Mouse (Mus musculus) heart, postnatal 36 days (tissue): ENCODE results near the gene Pkd1l2. TPM values are rescaled to one million over a fixed set of nuclear protein-coding genes. Genes with fewer than 3 reads are reported as not detected.
A peak's percentile ranks its signal among the peaks of the same experiment; 100 is the strongest.

Experiments used
- DNase-seq, 2 experiments: peaks; one replicate each; pipeline ENCODE4 v3.0.0; 2021 to 2022
- intact Hi-C: fragments of 180-260 bp; cut with DNase I; formaldehyde crosslinking; loops from one replicate; pipeline ENCODE4 v1.15.1; 2025
- total RNA-seq, 2 experiments: library from RNA; stranded (reverse); gene quantifications; 2 replicates each; pipeline ENCODE4 v1.2.3; 2021

The Pkd1l2 gene
- total RNA-seq, 2 experiments from 2014 or later, result 0.08 TPM; not detected in 1

DNA sequence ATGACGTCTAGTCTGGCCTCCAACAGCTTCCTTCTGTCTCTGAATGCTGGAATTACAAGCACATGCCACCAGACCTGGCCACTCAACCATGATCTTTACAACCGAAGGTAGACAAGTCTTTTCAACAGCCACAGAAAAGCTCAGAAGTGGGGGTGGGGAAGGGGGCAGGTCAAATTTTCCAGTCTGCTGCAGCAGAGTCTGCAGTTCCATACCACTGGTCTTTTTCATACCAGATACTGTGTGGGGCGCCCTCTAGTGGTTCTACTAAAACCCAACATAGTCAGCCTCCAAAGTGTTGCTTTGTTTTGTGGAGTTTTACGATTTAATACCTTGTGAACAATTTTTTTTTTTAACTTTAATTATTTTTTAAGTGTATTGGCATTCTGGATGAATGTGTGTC lies 102.1 kb downstream of the Pkd1l2 start:
- peak; percentile 53 to 60 for DNase-seq
- intact Hi-C loops, result loop anchor here (1.0 to 5.0 kb wide), 3 partner anchors 37 to 113 kb away; partner anchors contain the start of genes Atmin, Cenpn and Cmc2

DNA sequence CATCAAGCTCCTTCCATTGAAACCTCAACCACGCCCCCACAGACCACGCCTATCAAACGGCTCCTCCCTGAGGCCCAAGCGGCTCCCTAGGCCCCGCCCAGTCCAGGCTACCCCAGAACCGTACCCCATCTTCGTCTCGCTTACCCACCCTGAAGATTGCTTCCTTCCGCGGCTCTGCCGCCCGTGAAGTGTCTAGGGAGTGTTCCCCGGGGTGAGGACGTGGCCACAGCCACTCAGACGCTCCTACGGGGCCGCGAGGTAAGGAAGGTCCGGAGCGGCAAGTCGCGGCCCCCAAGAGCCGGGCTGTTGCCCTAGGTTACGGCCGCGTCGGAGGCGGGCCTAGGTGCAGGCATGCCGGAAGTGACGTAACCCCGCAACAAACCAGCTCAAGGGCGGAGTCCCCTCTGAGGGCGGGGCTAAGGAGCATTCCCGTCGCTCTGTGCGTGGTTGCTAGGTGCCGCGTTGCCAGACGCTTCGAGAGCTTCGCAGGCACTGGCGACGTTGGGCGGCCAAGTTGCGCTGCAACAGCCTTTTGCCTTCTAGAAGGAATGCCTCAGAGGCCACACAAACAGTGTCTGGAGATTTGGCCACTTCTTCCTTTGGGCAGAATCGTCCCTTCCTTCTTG lies 103.5 kb downstream of the Pkd1l2 start, which contains the start of gene 1700030J22Rik:
Gene 1700030J22Rik, minus strand, starts transcription at position 329 of the 626 bp plus-strand sequence.
- intact Hi-C loops, result no loop called here
- DNase-seq, result peak; percentile 97 to 99

DNA sequence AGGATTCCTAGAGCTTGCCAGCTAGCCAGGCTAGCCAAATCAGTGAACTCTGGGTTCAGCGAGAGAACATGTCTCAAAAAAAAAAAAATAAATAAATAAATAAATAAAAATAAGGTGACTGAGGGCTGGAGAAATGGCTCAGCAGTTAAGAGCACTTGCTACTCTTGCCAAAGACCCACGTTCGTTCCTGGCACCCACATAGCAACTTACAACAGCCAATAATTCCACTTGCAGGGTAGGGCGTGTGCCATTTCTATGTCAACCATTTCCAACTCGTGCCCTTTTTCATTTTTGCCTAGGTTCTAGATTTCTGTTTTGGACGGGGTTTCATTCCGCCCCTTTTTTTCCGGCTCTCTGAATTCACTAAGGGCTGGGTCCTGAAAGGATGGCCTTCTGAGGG lies 104.2 kb downstream of the Pkd1l2 start:
- DNase-seq, result no peak

DNA sequence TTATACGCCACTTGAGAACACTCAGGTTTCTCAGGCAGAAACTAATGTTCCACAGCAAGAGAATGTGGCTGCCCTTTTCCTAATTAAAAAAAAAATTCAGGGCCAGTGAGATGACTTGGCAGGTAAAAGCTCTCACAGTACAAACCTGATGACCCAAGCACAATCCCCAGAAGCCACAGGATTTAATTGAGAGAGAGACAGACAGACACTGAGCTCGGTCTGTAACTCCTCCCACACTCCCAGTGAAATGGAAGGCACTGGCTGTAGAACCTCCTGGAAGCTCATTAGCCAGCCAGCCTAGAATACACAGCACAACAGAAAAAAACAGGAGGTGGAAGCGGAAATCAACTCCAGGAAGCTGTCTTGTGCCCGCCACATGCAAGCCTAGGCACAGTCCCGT lies 106.6 kb downstream of the Pkd1l2 start:
- DNase-seq, result no peak
- intact Hi-C loops, result no loop called here

More for the DNA sequence above, 104.2 kb downstream of the Pkd1l2 start:
- intact Hi-C loops, result no loop called here

DNA sequence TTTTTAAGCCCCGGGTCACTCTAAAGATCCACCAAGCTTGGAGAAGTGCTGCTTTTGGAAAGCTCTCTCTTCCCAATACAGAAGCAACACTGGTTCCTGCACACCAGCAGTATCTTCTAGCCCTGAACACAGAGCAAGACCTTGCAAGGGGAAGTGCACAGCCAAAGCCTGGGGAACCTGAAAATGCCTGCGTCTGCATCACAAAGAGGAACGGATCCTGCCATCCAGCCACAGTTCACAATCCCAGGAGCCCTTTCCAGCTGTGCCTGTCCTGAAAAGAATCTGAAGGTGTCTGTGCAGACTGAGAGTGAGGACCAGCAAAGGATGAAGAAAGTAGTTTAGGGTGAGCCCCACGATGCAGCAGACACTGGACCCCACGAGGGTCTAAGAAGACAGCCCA lies 107.2 kb downstream of the Pkd1l2 start:
- intact Hi-C loops, result no loop called here
- DNase-seq, result no peak

DNA sequence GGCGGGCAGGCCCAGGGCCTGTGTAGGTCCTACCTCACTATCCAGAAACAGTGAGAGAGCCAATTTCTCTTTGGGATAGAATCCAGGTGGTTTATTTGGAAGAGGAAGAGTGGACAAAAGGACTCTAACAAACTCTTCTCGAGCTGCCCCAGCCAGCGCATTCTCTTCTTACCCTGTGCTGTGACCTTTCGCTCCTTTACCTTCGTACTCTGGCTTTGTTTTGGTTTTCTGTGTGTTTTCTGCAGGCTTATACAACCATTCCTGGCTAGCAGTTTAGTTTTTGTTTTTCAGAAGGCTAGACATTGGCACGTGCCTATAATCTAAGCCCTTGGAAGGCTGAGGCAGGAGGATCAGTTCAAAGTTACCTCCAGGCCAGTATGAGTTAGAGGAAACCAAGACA lies 112.7 kb downstream of the Pkd1l2 start:
- intact Hi-C loops, result no loop called here
- DNase-seq, result no peak

DNA sequence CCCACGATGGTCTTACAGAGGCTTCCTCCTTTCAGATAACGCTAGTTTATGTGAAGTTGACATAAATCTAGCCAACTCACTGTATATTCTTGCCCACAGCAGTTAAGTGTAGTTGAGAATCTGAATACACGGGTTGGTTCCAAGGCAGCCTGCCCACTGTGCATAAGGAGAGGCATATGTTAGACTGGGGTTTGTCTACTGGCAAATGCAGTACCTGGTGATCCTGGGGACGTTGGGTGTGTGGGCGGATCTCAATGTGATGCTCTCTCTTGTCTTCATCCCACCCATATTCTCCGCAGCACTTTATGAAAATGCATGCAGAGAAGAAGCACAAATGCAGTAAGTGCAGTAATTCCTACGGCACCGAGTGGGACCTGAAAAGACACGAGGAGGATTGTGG lies 127.8 kb downstream of the Pkd1l2 start:
- intact Hi-C loops, result no loop called here
- DNase-seq, result no peak

DNA sequence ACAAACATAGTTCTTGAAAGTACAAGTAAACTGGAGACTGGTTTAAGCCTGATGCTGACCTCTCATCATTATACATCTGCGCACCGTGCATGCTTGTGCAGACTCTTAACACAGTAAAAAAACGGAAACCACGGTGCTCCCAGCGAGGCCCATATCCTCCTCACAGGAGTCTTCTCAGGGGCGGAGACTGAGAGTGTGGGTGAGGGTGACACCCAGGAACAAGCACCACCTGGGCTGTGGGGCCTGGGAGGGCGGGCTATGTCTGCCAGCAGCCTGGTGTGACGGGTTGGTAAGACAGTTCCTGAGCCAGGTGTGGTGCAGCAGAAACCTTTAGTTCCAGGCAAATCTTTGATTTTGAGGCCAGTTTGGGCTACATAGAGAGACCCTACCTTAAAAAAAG lies 129.8 kb downstream of the Pkd1l2 start:
- intact Hi-C loops, result no loop called here
- DNase-seq, result no peak

DNA sequence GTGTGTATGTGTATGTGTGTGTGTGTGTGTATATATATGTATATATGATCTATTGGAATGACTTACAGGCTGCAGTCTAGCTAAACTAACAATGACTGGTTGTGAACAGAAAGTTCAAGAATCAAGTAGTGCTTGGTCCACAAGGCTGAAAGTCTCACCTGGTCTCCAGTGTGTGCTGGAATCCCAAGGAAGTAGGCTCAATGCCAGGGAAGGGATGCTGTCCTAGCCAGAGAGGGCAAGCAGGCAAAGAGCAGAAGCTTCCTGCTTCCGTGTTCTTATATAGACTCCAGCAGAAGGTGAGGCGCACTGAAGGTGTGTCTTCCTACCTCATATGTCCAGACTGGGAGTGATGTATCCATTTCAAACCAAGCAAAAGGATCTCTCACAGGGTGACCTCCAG lies 130.5 kb downstream of the Pkd1l2 start:
- intact Hi-C loops, result no loop called here
- no peak for DNase-seq

DNA sequence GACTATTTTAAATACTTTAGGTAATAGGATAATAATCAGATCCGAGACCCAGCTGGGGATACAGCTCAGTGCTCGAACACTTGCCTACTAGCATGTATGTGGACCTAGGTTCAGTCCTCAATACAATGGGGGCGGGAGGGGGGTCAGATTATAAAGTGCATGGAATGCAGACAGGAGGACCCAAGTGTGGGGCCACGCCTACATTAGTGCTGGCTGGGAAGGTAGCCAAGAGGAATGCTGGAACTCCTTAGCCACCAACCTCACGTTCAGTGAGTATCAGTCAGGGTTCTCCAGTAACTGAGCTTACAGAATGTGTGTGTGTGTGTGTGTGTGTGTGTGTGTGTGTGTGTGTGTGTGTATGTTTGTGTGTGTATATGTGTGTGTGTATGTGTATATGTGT lies 130.9 kb downstream of the Pkd1l2 start:
- intact Hi-C loops, result no loop called here
- no peak for DNase-seq

DNA sequence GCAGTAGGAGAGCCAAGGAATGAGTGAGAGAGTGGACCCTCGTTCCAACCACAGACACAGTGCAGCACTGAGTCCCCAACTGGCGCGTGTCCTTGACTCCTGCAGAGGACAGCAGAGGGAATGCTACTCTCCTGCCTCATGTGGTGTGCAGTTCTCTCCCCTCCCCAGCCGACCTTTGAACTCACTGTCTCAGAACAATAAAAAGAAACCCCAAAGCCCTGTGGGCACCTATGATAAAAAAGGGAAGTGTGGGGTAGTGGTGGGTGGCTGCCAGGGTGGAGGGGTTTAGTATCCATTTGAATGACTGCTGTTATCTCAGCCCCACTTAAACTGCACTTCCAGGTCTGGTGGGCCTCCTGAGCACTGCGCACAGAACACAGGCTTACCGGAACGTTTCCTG lies 134.7 kb downstream of the Pkd1l2 start:
- intact Hi-C loops, result loop anchor here (10.0 kb wide), 1 partner anchor 527 kb away; no protein-coding TSS in a partner anchor
- DNase-seq, result no peak

DNA sequence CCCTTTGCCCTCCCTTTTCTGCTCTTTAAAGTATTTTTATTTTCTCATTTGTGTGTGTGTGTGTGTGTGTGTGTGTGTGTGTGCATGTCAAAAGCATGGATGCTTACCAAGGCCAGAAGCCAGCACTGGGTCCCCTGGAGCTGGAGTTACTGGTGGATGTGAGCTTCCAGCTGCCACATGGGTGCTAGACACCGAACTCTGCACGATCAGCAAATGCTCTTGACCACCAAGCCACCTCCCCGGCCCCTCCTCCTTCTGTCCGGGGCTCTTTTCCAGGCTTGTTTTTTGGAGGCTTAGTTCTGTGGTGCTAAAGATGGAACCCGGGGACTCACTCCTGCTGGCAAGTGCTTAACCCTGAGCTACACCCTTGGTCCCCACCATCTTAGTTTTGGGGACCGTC lies 135.4 kb downstream of the Pkd1l2 start:
- intact Hi-C loops, result loop anchor here (10.0 kb wide), 1 partner anchor 528 kb away; no protein-coding TSS in a partner anchor
- DNase-seq, result peak in 1 of 2 experiments; percentile 26

DNA sequence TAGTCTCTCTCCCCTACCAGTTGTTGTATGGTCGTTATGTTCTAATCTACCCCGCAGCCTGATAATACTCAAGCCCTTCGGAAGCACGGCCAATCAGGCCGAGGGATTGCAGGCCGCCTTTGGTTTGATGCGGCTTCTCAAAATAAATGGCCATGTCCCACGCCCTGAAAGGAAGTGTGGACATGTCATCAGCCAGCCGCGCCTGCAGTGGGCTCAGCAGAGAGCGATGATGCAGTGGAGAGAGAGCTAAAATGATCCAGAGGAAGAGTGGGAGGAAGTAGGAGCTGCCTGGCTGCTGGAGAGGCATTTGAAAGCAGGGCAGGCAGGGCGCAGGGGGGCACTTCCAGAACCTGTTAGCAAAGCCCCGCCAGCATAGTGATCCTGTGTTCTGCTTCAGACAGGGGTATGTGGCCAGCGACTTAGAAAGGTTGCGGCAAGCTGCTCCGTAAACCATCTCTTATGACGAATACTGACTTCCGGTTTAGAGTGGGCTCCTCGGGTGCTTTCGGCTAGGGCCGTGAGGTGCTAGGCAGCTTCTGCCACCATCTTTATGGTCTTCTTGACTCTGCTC lies 135.9 kb downstream of the Pkd1l2 start:
- intact Hi-C loops, result loop anchor here (10.0 kb wide), 1 partner anchor 528 kb away; no protein-coding TSS in a partner anchor
- peak; percentile 45 to 56 for DNase-seq

Other genes starting within 250 kb of the Pkd1l2 start
- 10 to 100 TPM; 63.5 to 72.1 TPM for gene Cmc2, start 161.0 kb downstream of the Pkd1l2 start, total RNA-seq
- gene Cenpn, start 160.7 kb downstream of the Pkd1l2 start, total RNA-seq, result under 1 TPM; 0.95 to 1.00 TPM
- gene Atmin, start 139.1 kb downstream of the Pkd1l2 start, total RNA-seq, result 10 to 100 TPM; 14.6 to 17.4 TPM
- under 1 TPM; 0.39 to 0.43 TPM for gene 1700030J22Rik, start 103.5 kb downstream of the Pkd1l2 start, total RNA-seq
- gene Gcsh, start 88.9 kb downstream of the Pkd1l2 start, total RNA-seq, result 10 to 100 TPM; 48.8 to 52.0 TPM
- gene Bco1, start 13.4 kb upstream of the Pkd1l2 start, total RNA-seq, result not detected
- 1 to 10 TPM; 4.5 to 5.1 TPM for gene Gan, start 75.7 kb upstream of the Pkd1l2 start, total RNA-seq
- gene Cmip, start 174.6 kb upstream of the Pkd1l2 start, total RNA-seq, result 10 to 100 TPM; 20.3 to 25.1 TPM